Mouse (Mus musculus) liver, embryonic 14 days (tissue): ENCODE data around the gene Zkscan7. TPM values are rescaled to one million over a fixed set of nuclear protein-coding genes. Genes with fewer than 3 reads are reported as not detected.

Source experiments
- polyA plus RNA-seq: library from polyadenylated mRNA; depleted of rRNA; stranded (reverse); fragments of >200 nt; gene quantifications from 2 replicates; pipeline ENCODE4 v1.2.3, GENCODE M21; 2012; rRNA removed

Gene Zkscan7
- polyA plus RNA-seq: 0.63 and 0.71 TPM in 2 replicates

DNA sequence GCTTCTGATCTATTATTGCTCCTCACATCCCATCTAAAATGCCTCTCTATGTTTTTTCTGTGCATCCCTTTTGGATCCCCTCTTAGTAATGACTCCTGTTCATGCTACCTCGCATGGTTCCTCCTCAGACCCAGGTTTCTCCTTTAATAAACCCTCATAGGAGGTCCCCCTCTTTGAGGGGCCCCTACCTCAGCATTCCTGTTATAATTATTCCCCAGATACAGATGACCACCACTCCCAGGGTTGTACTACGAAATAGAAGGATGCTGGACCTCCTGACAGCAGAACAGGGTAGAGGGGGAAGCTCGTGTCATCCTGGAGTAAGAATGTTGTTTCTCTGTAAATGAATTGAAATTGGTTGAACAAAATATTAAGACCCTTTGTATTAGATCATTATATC is at the start of gene Zkscan7:
Gene Zkscan7, plus strand, starts transcription at position 301 of the 400 bp plus-strand sequence.

DNA sequence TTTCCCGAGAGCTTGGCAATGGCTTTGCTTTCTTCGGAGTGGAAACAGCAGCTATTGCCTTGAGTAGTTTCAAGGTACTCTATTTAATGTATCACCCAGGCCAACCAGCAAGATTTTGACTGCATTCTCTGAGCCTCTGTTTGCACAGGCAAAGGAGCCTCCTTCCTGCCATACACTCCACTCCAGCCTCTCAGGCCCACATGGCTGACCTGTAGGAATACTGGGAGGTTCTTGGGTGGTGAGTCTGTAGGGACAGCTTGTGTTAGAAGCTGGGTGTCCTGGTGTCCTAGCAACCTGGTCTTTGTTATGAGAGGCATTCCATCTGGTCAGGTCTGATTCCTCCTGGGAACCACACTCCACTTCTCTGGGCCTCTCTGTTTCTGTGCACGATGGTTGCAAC is 41.7 kb upstream of the Zkscan7 start, which contains the start of gene Gm35549:
Gene Gm35549, minus strand, starts transcription at position 276 of the 400 bp plus-strand sequence.

GRCm38 (mm10) chr9:122865697-122866166 is 19.8 kb upstream of the Zkscan7 start, which contains the start of gene Zfp445:
Zfp445 (minus strand) TSS chr9:122866006.

GRCm38 (mm10) chr9:122922936-122923381 is 37.5 kb downstream of the Zkscan7 start, which contains the start of gene Zfp105:
Zfp105 (plus strand) TSS chr9:122923072.

Other genes with a start within 250 kb of the Zkscan7 start
- gene Topaz1, start 138.3 kb upstream of the Zkscan7 start, polyA plus RNA-seq: 0.01 TPM in 1 of 2 replicates, not detected in the other
- gene Tcaim, start 80.1 kb upstream of the Zkscan7 start, polyA plus RNA-seq: 1.5 and 1.9 TPM in 2 replicates
- gene Gm35549, start 41.6 kb upstream of the Zkscan7 start, polyA plus RNA-seq: not detected in 2 replicates
- gene Zfp445, start 19.7 kb upstream of the Zkscan7 start, polyA plus RNA-seq: 19.0 and 22.4 TPM in 2 replicates
- 1.2 and 1.3 TPM in 2 replicates for gene Zfp105, start 37.4 kb downstream of the Zkscan7 start, polyA plus RNA-seq
- gene 1110059G10Rik, start 65.3 kb downstream of the Zkscan7 start, polyA plus RNA-seq: 10.2 and 10.8 TPM in 2 replicates
- 46.4 and 54.2 TPM in 2 replicates for gene Kif15, start 65.4 kb downstream of the Zkscan7 start, polyA plus RNA-seq
- gene Tmem42, start 135.6 kb downstream of the Zkscan7 start, polyA plus RNA-seq: 3.5 and 3.8 TPM in 2 replicates
- gene Tgm4, start 149.0 kb downstream of the Zkscan7 start, polyA plus RNA-seq: 0.01 and 0.02 TPM in 2 replicates
- gene Zdhhc3, start 227.5 kb downstream of the Zkscan7 start, polyA plus RNA-seq: 15.9 and 20.0 TPM in 2 replicates
- gene Exosc7, start 227.5 kb downstream of the Zkscan7 start, polyA plus RNA-seq: 85.2 and 87.4 TPM in 2 replicates